Mouse (Mus musculus) heart, embryonic 14.5 days (tissue): ENCODE measurements at regions not wholly inside any gene's neighbourhood (a gene's known extent, or its start where the extent isn't known, plus 50 kb on each side); places are given as distances from the start of the nearest gene placed in this dataset.

ENCODE experiments used
- ATAC-seq: fragments of 200-750 bp; cut with Nextera tagmentation; 2 replicates; pipeline ENCODE4 v1.8.0; 2017; ENCODE audit warnings: low read depth, moderate TSS enrichment; ENCODE audit not compliant: insufficient number of reproducible peaks, insufficient read depth, low FRiP score
- H3K27ac ChIP-seq, 2 experiments: fragments of 200-500 bp in 1 of 2; fragments of 300-500 bp in 1 of 2; sonication (generic) in 1 of 2; replicated peaks in 1 of 2; 2 replicates each; pipeline ENCODE4 v1.5.1; 2012 to 2014; ENCODE audit warnings: low read depth in 2 of 2, low read length in 2 of 2, control low read depth in 1 of 2, mild to moderate bottlenecking in 1 of 2, mixed read lengths in 1 of 2; ENCODE audit not compliant: control insufficient read depth in 1 of 2, insufficient read depth in 1 of 2
- H3K27me3 ChIP-seq: fragments of 300-500 bp; sonication (generic); 2 replicates; pipeline ENCODE4 v1.6.1; 2014; ENCODE audit warnings: mild to moderate bottlenecking, low read length, control low read depth; ENCODE audit not compliant: control insufficient read depth, insufficient read depth
- H3K36me3 ChIP-seq: fragments of 300-500 bp; sonication (generic); 2 replicates; pipeline ENCODE4 v1.6.1; 2014; ENCODE audit warnings: mild to moderate bottlenecking, control low read depth, low read length, mixed read lengths; ENCODE audit not compliant: control insufficient read depth, insufficient read depth
- H3K4me1 ChIP-seq, 2 experiments: fragments of 200-500 bp in 1 of 2; fragments of 300-500 bp in 1 of 2; sonication (generic) in 1 of 2; 2 replicates each; pipeline ENCODE4 v1.6.1; 2012 to 2014; ENCODE audit warnings: low read length in 2 of 2, control low read depth in 1 of 2, mixed read lengths in 1 of 2; ENCODE audit not compliant: control insufficient read depth in 2 of 2, insufficient read depth in 2 of 2
- H3K4me2 ChIP-seq: fragments of 300-500 bp; sonication (generic); 2 replicates; pipeline ENCODE4 v1.6.1; 2014; ENCODE audit warnings: mild to moderate bottlenecking, low read length
- H3K4me3 ChIP-seq, 2 experiments: fragments of 200-500 bp in 1 of 2; fragments of 300-500 bp in 1 of 2; sonication (generic) in 1 of 2; 2 replicates each; pipeline ENCODE4 v1.5.1; 2012 to 2014; ENCODE audit warnings: low read length in 2 of 2, mild to moderate bottlenecking in 2 of 2, control low read depth in 1 of 2, low read depth in 1 of 2, moderate library complexity in 1 of 2; ENCODE audit not compliant: control insufficient read depth in 1 of 2, insufficient read depth in 1 of 2
- H3K9ac ChIP-seq: fragments of 300-500 bp; sonication (generic); 2 replicates; pipeline ENCODE4 v1.6.1; 2014; ENCODE audit warnings: mild to moderate bottlenecking, low read length
- H3K9me3 ChIP-seq: fragments of 300-500 bp; sonication (generic); 2 replicates; pipeline ENCODE4 v1.6.1; 2016; ENCODE audit warnings: low read length, control low read depth; ENCODE audit not compliant: control insufficient read depth
- WGBS: fragments of 180-500 bp; shearing (Covaris S2); extraction: QIAGEN DNeasy Blood & Tissue Kit; methylation state at CpG from one replicate; pipeline ENCODE4 v1.1.7; 2014; 5-methylcytosine and 5-hydroxymethylcytosine counted together

GRCm38 (mm10) chr6:147755750-147756523 lies 280.3 kb downstream of the Ccdc91 start:
- H3K4me1 ChIP-seq = peaks cover 8 to 18% of the 10 kb centered on the region in 2 experiments
- WGBS = 83% methylated on average over 7 of the region's 7 CpGs
- H3K4me2 ChIP-seq = no peak overlapping the region
- H3K9me3 ChIP-seq = no peaks in the 10 kb centered on the region
- H3K36me3 ChIP-seq = no peaks in the 10 kb centered on the region
- ATAC-seq = no peak
- H3K27me3 ChIP-seq = no peaks in the 10 kb centered on the region
- H3K9ac ChIP-seq = no peak overlapping the region
- H3K27ac ChIP-seq = no peak overlapping the region
- H3K4me3 ChIP-seq = no peak overlapping the region

GRCm38 (mm10) chr6:147759485-147759884 lies 283.9 kb downstream of the Ccdc91 start:
- 62% methylated on average over 7 of the region's 7 CpGs for WGBS
- H3K4me1 ChIP-seq = peaks cover 3 to 8% of the 10 kb centered on the region in 2 experiments; a peak in 1 of 4 replicates
- no peak for ATAC-seq
- H3K27ac ChIP-seq = peak overlapping the region; percentile 35 to 50; a peak in 2 of 4 replicates
- H3K36me3 ChIP-seq = no peaks in the 10 kb centered on the region
- H3K27me3 ChIP-seq = no peaks in the 10 kb centered on the region
- H3K4me3 ChIP-seq = no peak overlapping the region
- no peaks in the 10 kb centered on the region for H3K9me3 ChIP-seq
- no peak overlapping the region for H3K4me2 ChIP-seq
- H3K9ac ChIP-seq = no peak overlapping the region

DNA sequence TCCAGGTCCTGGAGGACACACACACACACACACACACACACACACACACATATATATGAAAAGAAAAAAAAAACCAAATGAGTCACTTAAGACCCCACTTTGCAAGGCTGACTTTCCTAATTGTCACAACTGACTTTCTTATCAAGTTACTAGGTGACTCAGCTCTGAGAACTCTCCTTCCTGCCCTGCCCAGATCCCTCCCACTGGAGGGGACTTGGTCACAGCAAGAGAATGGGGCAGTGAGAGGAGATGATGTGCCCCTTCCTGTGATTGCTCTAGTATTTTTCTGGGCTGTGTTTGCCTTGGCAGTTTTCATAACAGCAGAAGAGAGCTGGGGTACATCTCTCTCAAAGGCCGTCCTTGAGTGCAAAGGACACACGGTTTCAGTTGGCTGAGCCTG lies 284.5 kb downstream of the Ccdc91 start:
- Histone ChIP-seq H3K36me3 (no peaks in the 10 kb centered on the region), H3K4me2 (no peak overlapping the region), H3K4me3 (no peak overlapping the region), H3K27me3 (no peaks in the 10 kb centered on the region), H3K9me3 (no peaks in the 10 kb centered on the region), H3K4me1 (peaks cover 3 to 8% of the 10 kb centered on the region in 2 experiments; a peak in 1 of 4 replicates), H3K9ac (no peak overlapping the region), H3K27ac (peak overlapping the region; percentile 35 to 50; a peak in 3 of 4 replicates)
- 45% methylated on average over 2 of the region's 2 CpGs for WGBS
- ATAC-seq = no peak

GRCm38 (mm10) chr6:147765241-147765640 lies 281.8 kb upstream of the Far2 start:
- Histone ChIP-seq H3K4me2 (no peak overlapping the region), H3K4me3 (no peak overlapping the region), H3K9me3 (no peaks in the 10 kb centered on the region), H3K27me3 (no peaks in the 10 kb centered on the region), H3K27ac (no peak overlapping the region), H3K9ac (no peak overlapping the region), H3K36me3 (no peaks in the 10 kb centered on the region), H3K4me1 (peaks cover under 1% of the 10 kb centered on the region in 2 experiments; a peak in 1 of 4 replicates)
- WGBS = 52% methylated on average over 1 of the region's 1 CpGs
- no peak for ATAC-seq

GRCm38 (mm10) chr6:147769180-147769579 lies 277.9 kb upstream of the Far2 start:
- Histone ChIP-seq H3K4me3 (no peak overlapping the region), H3K4me1 (peaks cover 3 to 5% of the 10 kb centered on the region in 2 experiments; a peak in 2 of 4 replicates), H3K27me3 (no peaks in the 10 kb centered on the region), H3K9me3 (no peaks in the 10 kb centered on the region), H3K4me2 (no peak overlapping the region), H3K27ac (no peak overlapping the region), H3K9ac (no peak overlapping the region), H3K36me3 (no peaks in the 10 kb centered on the region)
- no peak for ATAC-seq
- 85% methylated on average over 5 of the region's 5 CpGs for WGBS

GRCm38 (mm10) chr6:147770034-147770433 lies 277.0 kb upstream of the Far2 start:
- Histone ChIP-seq H3K4me2 (no peak overlapping the region), H3K4me3 (no peak overlapping the region), H3K4me1 (peaks cover 3 to 5% of the 10 kb centered on the region in 2 experiments; a peak in 2 of 4 replicates), H3K9ac (no peak overlapping the region), H3K36me3 (no peaks in the 10 kb centered on the region), H3K27ac (no peak overlapping the region), H3K9me3 (no peaks in the 10 kb centered on the region), H3K27me3 (no peaks in the 10 kb centered on the region)
- no peak for ATAC-seq

- no peaks in the 10 kb centered on the region for H3K36me3 ChIP-seq
- no peak overlapping the region for H3K4me3 ChIP-seq
- H3K27me3 ChIP-seq = no peaks in the 10 kb centered on the region
- no peak overlapping the region for H3K9ac ChIP-seq
- ATAC-seq = no peak
- peaks cover 3 to 5% of the 10 kb centered on the region in 2 experiments; a peak in 2 of 4 replicates for H3K4me1 ChIP-seq
- 8% methylated on average over 4 of the region's 4 CpGs for WGBS
- no peaks in the 10 kb centered on the region for H3K9me3 ChIP-seq
- no peak overlapping the region for H3K4me2 ChIP-seq
- no peak overlapping the region for H3K27ac ChIP-seq
Measured at GRCm38 (mm10) chr6:147771411-147771810, 275.6 kb upstream of the Far2 start.

DNA sequence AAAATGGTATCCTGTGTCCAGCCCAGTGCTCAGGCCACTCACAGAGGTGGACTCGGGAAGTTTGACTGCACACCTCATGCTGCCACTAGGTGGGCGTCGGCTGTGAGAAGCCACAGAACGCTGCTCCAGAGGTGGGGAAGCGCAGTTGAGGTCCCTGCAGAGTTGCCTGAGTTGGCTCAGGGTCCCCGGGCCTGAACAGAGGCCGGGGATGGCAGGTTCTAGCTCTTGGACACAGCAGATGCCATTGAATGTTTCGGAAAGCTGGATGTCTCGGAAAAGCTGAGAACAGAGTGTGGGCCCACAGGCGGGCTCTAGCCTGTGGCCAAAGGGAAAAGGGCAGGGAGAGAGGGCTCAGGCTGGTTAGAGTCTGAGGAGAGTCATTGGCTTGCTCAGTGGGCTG lies 273.2 kb upstream of the Far2 start:
- no peak overlapping the region for H3K27ac ChIP-seq
- H3K4me3 ChIP-seq = no peak overlapping the region
- H3K27me3 ChIP-seq = no peaks in the 10 kb centered on the region
- ATAC-seq = no peak
- H3K9me3 ChIP-seq = no peaks in the 10 kb centered on the region
- peaks cover 3 to 5% of the 10 kb centered on the region in 2 experiments; a peak in 2 of 4 replicates for H3K4me1 ChIP-seq
- no peak overlapping the region for H3K4me2 ChIP-seq
- no peaks in the 10 kb centered on the region for H3K36me3 ChIP-seq
- no peak overlapping the region for H3K9ac ChIP-seq
- WGBS = 74% methylated on average over 10 of the region's 10 CpGs
